Mouse (Mus musculus) urinary bladder, postnatal 0 days (tissue): Measurements from ENCODE around the gene Wipi2. TPM values are rescaled to one million over a fixed set of nuclear protein-coding genes. Genes with fewer than 3 reads are reported as not detected.

ENCODE experiments used
- polyA plus RNA-seq: library from polyadenylated mRNA; unstranded; fragments of >200 nt; fragmentation: Nextera tagmentation; extraction: Ambion mirVana; gene quantifications from 2 replicates; pipeline ENCODE4 v1.2.1, GENCODE M21; 2015

Wipi2 gene
- 26.5 and 29.3 TPM in 2 replicates for polyA plus RNA-seq

DNA sequence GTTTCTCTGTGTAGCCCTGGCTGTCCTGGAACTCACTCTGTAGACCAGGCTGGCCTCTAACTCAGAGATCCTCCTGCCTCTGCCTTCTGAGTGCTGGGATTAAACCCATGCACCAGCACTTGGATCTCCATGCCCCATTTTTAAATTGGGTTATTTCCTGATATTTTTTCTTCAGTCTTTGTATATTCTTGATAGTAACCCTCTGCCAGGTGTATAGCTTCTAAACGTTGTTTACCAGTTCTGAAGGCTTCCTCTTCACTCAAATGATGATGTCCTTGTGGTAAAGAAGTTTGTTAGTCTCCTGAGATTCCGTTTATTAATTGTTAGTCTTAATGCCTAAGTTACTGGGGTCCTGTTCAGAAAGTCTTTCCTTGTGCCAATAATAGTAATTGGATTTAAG lies at the start of gene Wipi2:
Gene Wipi2, plus strand, starts transcription at position 301 of the 400 bp plus-strand sequence.

DNA sequence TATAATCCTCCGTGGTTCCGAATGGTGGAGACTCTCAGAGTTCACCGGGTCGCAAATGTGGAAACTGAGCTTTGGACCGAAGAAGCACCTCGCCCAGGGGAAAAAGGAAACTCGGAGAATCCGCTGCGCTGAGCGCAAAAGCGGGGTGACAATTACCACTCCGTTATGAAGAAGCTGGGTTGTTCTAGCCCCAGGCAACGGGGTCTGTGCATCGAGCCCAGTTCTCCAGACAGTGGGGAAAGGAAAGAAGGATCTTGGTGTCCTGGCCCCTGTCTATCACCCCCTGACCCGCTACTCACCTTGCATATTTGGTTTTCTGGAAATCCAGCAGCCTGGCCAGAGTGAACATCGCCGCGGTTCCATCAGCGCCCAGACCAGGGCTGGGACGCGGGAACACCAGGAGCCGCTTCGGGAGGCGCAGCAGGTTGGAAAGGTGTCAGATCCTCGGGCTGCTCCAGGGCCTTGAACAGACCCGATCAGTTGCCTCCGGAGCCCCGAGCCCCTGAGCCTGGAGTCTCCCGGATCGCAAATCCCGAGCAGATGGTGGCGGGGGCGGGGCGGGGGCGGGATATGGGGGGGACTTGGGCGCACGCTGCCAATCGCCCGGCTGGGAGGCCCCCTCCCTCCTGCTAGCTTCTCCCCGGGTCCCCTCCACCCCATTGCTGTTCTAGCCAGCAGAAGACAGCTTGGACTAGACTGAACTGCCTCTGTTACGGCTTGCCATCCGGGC lies 19.1 kb upstream of the Wipi2 start, which contains the start of gene Mmd2:
Gene Mmd2, minus strand, starts transcription at position 542 of the 730 bp plus-strand sequence.

DNA sequence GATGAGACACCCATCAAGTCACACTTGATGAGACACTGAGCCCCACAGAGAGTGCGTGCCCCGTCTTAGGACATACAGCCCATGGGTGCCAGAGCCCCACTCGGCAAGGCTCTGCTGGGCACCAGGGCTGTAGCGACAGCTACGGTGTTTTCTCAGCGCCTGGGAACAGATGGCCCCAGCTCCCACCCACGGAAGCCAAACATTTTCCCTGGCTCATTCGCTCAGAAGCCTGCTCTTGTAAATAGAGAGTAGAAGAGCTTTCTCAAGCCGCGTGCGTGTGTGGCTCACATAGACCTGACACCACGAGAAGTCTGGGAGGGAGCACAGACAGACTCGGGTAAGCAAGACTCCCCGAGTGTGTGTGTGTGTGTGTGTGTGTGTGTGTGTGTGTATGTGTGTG lies 64.8 kb downstream of the Wipi2 start, which contains the start of gene Slc29a4:
Gene Slc29a4, plus strand, starts transcription at position 265 of the 400 bp plus-strand sequence.

Other genes with a start within 250 kb of the Wipi2 start
- 4.7 and 5.9 TPM in 2 replicates for gene Foxk1, start 226.2 kb upstream of the Wipi2 start, polyA plus RNA-seq
- 4.3 and 4.6 TPM in 2 replicates for gene Ap5z1, start 163.8 kb upstream of the Wipi2 start, polyA plus RNA-seq
- gene Papolb, start 97.6 kb upstream of the Wipi2 start, polyA plus RNA-seq, result 0.12 TPM in 1 of 2 replicates, not detected in the other
- gene Radil, start 76.6 kb upstream of the Wipi2 start, polyA plus RNA-seq, result 1.6 and 3.7 TPM in 2 replicates
- gene Mmd2, start 18.9 kb upstream of the Wipi2 start, polyA plus RNA-seq, result 0.04 and 0.30 TPM in 2 replicates
- 0.30 and 0.45 TPM in 2 replicates for gene Slc29a4, start 64.8 kb downstream of the Wipi2 start, polyA plus RNA-seq
- gene Tnrc18, start 190.0 kb downstream of the Wipi2 start, polyA plus RNA-seq, result 25.5 and 29.6 TPM in 2 replicates